Mouse (Mus musculus) ES-E14 (cell line): ENCODE data around the gene Cracr2a. TPM values are rescaled to one million over a fixed set of nuclear protein-coding genes. Genes with fewer than 3 reads are reported as not detected.

ENCODE experiments used
- DNase-seq: peaks from one replicate; pipeline ENCODE4 v3.0.0-alpha.2; 2013; ENCODE audit warnings: low read depth, low spot score
- H3K27ac ChIP-seq: 2 replicates; pipeline ENCODE4 v1.5.1; 2012; ENCODE audit warnings: low read depth, mild to moderate bottlenecking, low read length, moderate library complexity, mixed read lengths; ENCODE audit not compliant: poor library complexity, insufficient read depth, severe bottlenecking
- H3K36me3 ChIP-seq: 2 replicates; pipeline ENCODE4 v1.6.1; 2012; ENCODE audit warnings: mild to moderate bottlenecking, low read length, moderate library complexity, mixed read lengths; ENCODE audit not compliant: control insufficient read depth, poor library complexity, insufficient read depth, severe bottlenecking
- H3K4me1 ChIP-seq, 2 experiments: fragments of 150-350 bp in 1 of 2; sonication (generic) in 1 of 2; 2 replicates each; pipeline ENCODE4 v1.6.1; 2012; ENCODE audit warnings: low read length in 2 of 2, mild to moderate bottlenecking in 1 of 2, mixed read lengths in 1 of 2; ENCODE audit not compliant: control insufficient read depth in 2 of 2, insufficient read depth in 2 of 2, poor library complexity in 1 of 2
- H3K4me3 ChIP-seq, 2 experiments: fragments of 150-350 bp in 1 of 2; sonication (generic) in 1 of 2; 2 replicates each; pipeline ENCODE4 v1.5.1; 2012; ENCODE audit warnings: low read length in 2 of 2, low read depth in 1 of 2, mild to moderate bottlenecking in 1 of 2, mixed read lengths in 1 of 2; ENCODE audit not compliant: insufficient read depth in 1 of 2, poor library complexity in 1 of 2, severe bottlenecking in 1 of 2
- H3K9ac ChIP-seq: 2 replicates; pipeline ENCODE4 v1.6.1; 2012; ENCODE audit warnings: low read depth, mild to moderate bottlenecking, low read length, mixed read lengths; ENCODE audit not compliant: poor library complexity, insufficient read depth, severe bottlenecking
- H3K9me3 ChIP-seq: fragments of 150-350 bp; sonication (generic); 2 replicates; pipeline ENCODE4 v1.6.1; 2012; ENCODE audit warnings: low read depth, mild to moderate bottlenecking, low read length; ENCODE audit not compliant: control insufficient read depth, insufficient read depth
- CHD2 ChIP-seq: IDR thresholded peaks from 2 replicates; pipeline ENCODE4 v1.6.1; 2014; ENCODE audit warnings: mild to moderate bottlenecking, low read depth, low read length, inconsistent platforms
- HCFC1 ChIP-seq: IDR thresholded peaks from 2 replicates; pipeline ENCODE4 v1.6.1; 2012; ENCODE audit warnings: low read length, inconsistent platforms, borderline replicate concordance; ENCODE audit not compliant: insufficient read depth
- MAFK ChIP-seq: IDR thresholded peaks from 2 replicates; pipeline ENCODE4 v1.6.1; 2014; ENCODE audit warnings: mild to moderate bottlenecking, low read depth, low read length, inconsistent platforms; ENCODE audit not compliant: insufficient read depth
- ZC3H11A ChIP-seq: IDR thresholded peaks from 2 replicates; pipeline ENCODE4 v1.6.1; 2012; ENCODE audit warnings: low read depth, mild to moderate bottlenecking, inconsistent platforms, low read length, borderline replicate concordance
- ZNF384 ChIP-seq: IDR thresholded peaks from 2 replicates; pipeline ENCODE4 v1.6.1; 2012; ENCODE audit warnings: low read depth, low read length, inconsistent platforms
- in situ Hi-C, 2 experiments: fragments of 600-800 bp; cut with MboI; formaldehyde crosslinking; loops; one replicate each; pipeline ENCODE4 v1.15.1; 2025; ENCODE audit warnings: low sequenced_read_pairs in 2 of 2, inconsistent platforms in 1 of 2; ENCODE audit not compliant: unreplicated experiment in 2 of 2
- total RNA-seq: library from RNA; depleted of rRNA; stranded (reverse); fragments of 300-350 nt; gene quantifications from 2 replicates; pipeline ENCODE4 v1.2.3, GENCODE M21; 2012

Cracr2a gene
- total RNA-seq, 1 experiment = 0.76 TPM

- in situ Hi-C loops = no loop called here
- H3K4me3 ChIP-seq = no peak overlapping the region
- no peak overlapping the region for H3K9ac ChIP-seq
- no peaks in the 10 kb centered on the region for H3K4me1 ChIP-seq
- no peaks in the 10 kb centered on the region for H3K36me3 ChIP-seq
- H3K9me3 ChIP-seq = no peaks in the 10 kb centered on the region
- H3K27ac ChIP-seq = no peak overlapping the region
- no peak for DNase-seq
- TF ChIP-seq CHD2 (no peak), ZC3H11A (no peak), HCFC1 (no peak), ZNF384 (no peak), MAFK (no peak)
Observed at GRCm38 (mm10) chr6:127539659-127540058, 21.5 kb upstream of the Cracr2a start.

DNA sequence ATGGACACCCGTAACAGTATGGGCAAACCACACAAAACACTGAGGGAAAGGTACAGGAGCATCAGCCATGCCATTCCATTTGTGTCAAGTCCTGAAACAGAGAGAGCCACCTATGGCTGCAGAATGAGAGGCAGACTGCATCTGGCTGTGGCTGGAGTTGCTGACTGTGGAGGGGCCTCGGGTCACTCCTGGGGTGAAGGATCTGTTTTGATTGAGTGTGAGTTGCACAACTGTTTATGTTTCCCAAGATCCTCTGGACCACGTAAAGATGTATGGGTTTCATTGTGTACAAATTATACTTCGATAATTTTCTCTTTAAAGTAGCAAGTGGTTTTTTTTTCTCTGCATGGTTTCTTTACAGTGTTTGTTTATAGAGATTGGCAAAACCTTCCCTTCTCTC, 20.6 kb upstream of the Cracr2a start:
- in situ Hi-C loops = no loop called here
- DNase-seq = no peak
- TF ChIP-seq CHD2 (no peak), ZNF384 (no peak), ZC3H11A (no peak), HCFC1 (no peak), MAFK (no peak)

GRCm38 (mm10) chr6:127541617-127542374, 19.3 kb upstream of the Cracr2a start:
- no peaks in the 10 kb centered on the region for H3K4me1 ChIP-seq
- TF ChIP-seq ZC3H11A (peak; percentile 55; the same call in 1 of the 2 replicates), MAFK (no peak)
- H3K9me3 ChIP-seq = no peaks in the 10 kb centered on the region
- H3K9ac ChIP-seq = no peak overlapping the region
- in situ Hi-C loops = no loop called here
- no peak overlapping the region for H3K27ac ChIP-seq
- H3K4me3 ChIP-seq = no peak overlapping the region
- DNase-seq = peak; percentile 69
- no peaks in the 10 kb centered on the region for H3K36me3 ChIP-seq

More for the DNA sequence above, 20.6 kb upstream of the Cracr2a start:
- no peak overlapping the region for H3K4me3 ChIP-seq
- no peaks in the 10 kb centered on the region for H3K9me3 ChIP-seq
- no peak overlapping the region for H3K27ac ChIP-seq
- no peaks in the 10 kb centered on the region for H3K4me1 ChIP-seq
- no peak overlapping the region for H3K9ac ChIP-seq
- no peaks in the 10 kb centered on the region for H3K36me3 ChIP-seq

DNA sequence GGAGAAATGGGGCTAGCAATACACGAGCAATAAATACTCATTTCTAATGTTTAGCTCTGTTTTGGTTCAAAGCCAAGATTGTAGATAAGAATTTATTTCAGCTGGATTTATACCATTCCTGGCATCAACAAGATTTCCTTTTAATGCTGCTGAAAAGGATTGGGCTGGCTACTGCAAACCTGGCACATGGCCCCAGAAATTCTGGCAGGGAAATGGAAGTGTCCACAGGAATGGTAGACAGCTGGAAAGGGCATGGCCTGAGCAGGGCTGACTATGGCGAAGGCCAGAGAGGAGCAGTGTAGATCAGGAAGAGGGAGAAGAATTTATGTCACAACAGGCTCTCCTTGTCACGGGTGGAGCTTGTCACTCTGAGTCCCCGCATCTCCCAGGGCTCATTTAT, 14.5 kb upstream of the Cracr2a start:
- TF ChIP-seq MAFK = no peak
- no peak for TF ChIP-seq CHD2
- no peak for TF ChIP-seq ZC3H11A
- in situ Hi-C loops = no loop called here
- Histone ChIP-seq H3K4me3 (no peak overlapping the region), H3K4me1 (no peaks in the 10 kb centered on the region), H3K9ac (no peak overlapping the region), H3K27ac (no peak overlapping the region), H3K36me3 (no peaks in the 10 kb centered on the region), H3K9me3 (no peaks in the 10 kb centered on the region)
- no peak for DNase-seq

- no peak for TF ChIP-seq ZC3H11A
- no peak for TF ChIP-seq MAFK
- TF ChIP-seq HCFC1 = no peak
- no peak for TF ChIP-seq CHD2
- no peak for TF ChIP-seq ZNF384
- H3K4me1 ChIP-seq = no peaks in the 10 kb centered on the region
- no peak overlapping the region for H3K9ac ChIP-seq
- no peak for DNase-seq
- no peaks in the 10 kb centered on the region for H3K36me3 ChIP-seq
- H3K9me3 ChIP-seq = peaks cover 2% of the 10 kb centered on the region; the same call in 1 of the 2 replicates
- no peak overlapping the region for H3K27ac ChIP-seq
- in situ Hi-C loops = no loop called here
- no peak overlapping the region for H3K4me3 ChIP-seq
Observed at GRCm38 (mm10) chr6:127552940-127553339, 8.2 kb upstream of the Cracr2a start.
